Mouse (Mus musculus) heart, postnatal 0 days (tissue): ENCODE data around the gene Cpm. TPM values are rescaled to one million over a fixed set of nuclear protein-coding genes. Genes with fewer than 3 reads are reported as not detected.
A peak's percentile ranks its signal among the peaks of the same experiment; 100 is the strongest.

Source experiments
- ATAC-seq: fragments of 200-750 bp; cut with Nextera tagmentation; 2 replicates; pipeline ENCODE4 v1.8.0; 2017; ENCODE audit warnings: low read depth, moderate number of reproducible peaks, moderate library complexity; ENCODE audit not compliant: insufficient read depth
- DNase-seq: peaks from one replicate; pipeline ENCODE4 v3.0.0-alpha.2; 2016; ENCODE audit warnings: low spot score
- H3K27ac ChIP-seq: fragments of 300-500 bp; sonication (generic); 2 replicates; pipeline ENCODE4 v1.5.1; 2014; ENCODE audit warnings: low read depth, mild to moderate bottlenecking
- H3K27me3 ChIP-seq: fragments of 300-500 bp; sonication (generic); 2 replicates; pipeline ENCODE4 v1.6.1; 2014; ENCODE audit warnings: low read length, mixed read lengths; ENCODE audit not compliant: control insufficient read depth, insufficient read depth
- H3K36me3 ChIP-seq: fragments of 300-500 bp; sonication (generic); replicated peaks from 2 replicates; pipeline ENCODE4 v1.6.1; 2014; ENCODE audit warnings: low read length, mixed read lengths; ENCODE audit not compliant: control insufficient read depth, insufficient read depth
- H3K4me1 ChIP-seq: fragments of 300-500 bp; sonication (generic); 2 replicates; pipeline ENCODE4 v1.6.1; 2014; ENCODE audit warnings: antibody characterized with exemption; ENCODE audit not compliant: control insufficient read depth, insufficient read depth
- H3K4me2 ChIP-seq: fragments of 300-500 bp; sonication (generic); 2 replicates; pipeline ENCODE4 v1.6.1; 2014; ENCODE audit warnings: low read depth, mild to moderate bottlenecking, low read length, moderate library complexity
- H3K4me3 ChIP-seq: fragments of 300-500 bp; sonication (generic); 2 replicates; pipeline ENCODE4 v1.5.1; 2014; ENCODE audit warnings: low read depth, low read length
- H3K9ac ChIP-seq: fragments of 300-500 bp; sonication (generic); replicated peaks from 2 replicates; pipeline ENCODE4 v1.6.1; 2014; ENCODE audit warnings: low read depth, low read length, mixed read lengths
- H3K9me3 ChIP-seq: fragments of 300-500 bp; sonication (generic); replicated peaks from 2 replicates; pipeline ENCODE4 v1.6.1; 2016; ENCODE audit warnings: low read length; ENCODE audit not compliant: control insufficient read depth
- CTCF ChIP-seq: IDR thresholded peaks from 2 replicates; pipeline ENCODE4 v1.5.1; 2016; ENCODE audit warnings: antibody characterized with exemption, control low read depth, low read depth
- EP300 ChIP-seq: IDR thresholded peaks from 2 replicates; pipeline ENCODE4 v1.6.1; 2016; ENCODE audit warnings: antibody characterized with exemption, low read depth
- WGBS: fragments of 180-500 bp; shearing (Covaris S2); extraction: QIAGEN DNeasy Blood & Tissue Kit; methylation state at CpG from one replicate; pipeline ENCODE4 v1.1.7; 2014; 5-methylcytosine and 5-hydroxymethylcytosine counted together
- polyA plus RNA-seq: library from polyadenylated mRNA; unstranded; fragments of >200 nt; fragmentation: Nextera tagmentation; extraction: Ambion mirVana; gene quantifications from 2 replicates; pipeline ENCODE4 v1.2.1, GENCODE M21; 2015
- total RNA-seq: library from RNA; depleted of rRNA; stranded (reverse); fragments of >200 nt; gene quantifications from 2 replicates; pipeline ENCODE4 v1.2.3, GENCODE M21; 2014; ENCODE audit warnings: low replicate concordance

Gene Cpm
- total and polyA plus RNA-seq, 2 experiments from 2014 or later = 0.53 to 2.0 TPM

- Histone ChIP-seq H3K4me1 (no peaks in the 10 kb centered on the region; the same call in 1 of the 2 replicates), H3K9ac (no peak overlapping the region), H3K4me2 (no peak overlapping the region), H3K27ac (no peak overlapping the region), H3K9me3 (no peaks in the 10 kb centered on the region), H3K36me3 (no peaks in the 10 kb centered on the region), H3K4me3 (no peak overlapping the region), H3K27me3 (peaks cover 56% of the 10 kb centered on the region)
- ATAC-seq (no peak), DNase-seq (no peak)
- WGBS = 48% methylated on average over 7 of the region's 7 CpGs
- TF ChIP-seq EP300 = no peak
- TF ChIP-seq CTCF = no peak
Measured at GRCm38 (mm10) chr10:117627616-117627930, 1.7 kb upstream of the Cpm start.

- no peaks in the 10 kb centered on the region for H3K36me3 ChIP-seq
- 48% methylated on average over 6 of the region's 6 CpGs for WGBS
- no peak overlapping the region for H3K4me3 ChIP-seq
- peaks cover 56% of the 10 kb centered on the region for H3K27me3 ChIP-seq
- H3K4me1 ChIP-seq = no peaks in the 10 kb centered on the region; the same call in 1 of the 2 replicates
- no peaks in the 10 kb centered on the region for H3K9me3 ChIP-seq
- DNase-seq (no peak), ATAC-seq (no peak)
- TF ChIP-seq EP300 = no peak
- no peak for TF ChIP-seq CTCF
- H3K4me2 ChIP-seq = no peak overlapping the region
- H3K27ac ChIP-seq = no peak overlapping the region
- H3K9ac ChIP-seq = no peak overlapping the region
Measured at GRCm38 (mm10) chr10:117627949-117628348, 1.4 kb upstream of the Cpm start.

GRCm38 (mm10) chr10:117628363-117629168, 734 bp upstream of the Cpm start:
- H3K27ac ChIP-seq = no peak overlapping the region
- DNase-seq (no peak), ATAC-seq (peak; percentile 45)
- WGBS = 5% methylated on average over 25 of the region's 25 CpGs
- H3K9me3 ChIP-seq = no peaks in the 10 kb centered on the region
- no peaks in the 10 kb centered on the region; the same call in 1 of the 2 replicates for H3K4me1 ChIP-seq
- peak overlapping the region; percentile 75 for H3K4me2 ChIP-seq
- no peak overlapping the region for H3K9ac ChIP-seq
- no peaks in the 10 kb centered on the region for H3K36me3 ChIP-seq
- TF ChIP-seq EP300 (no peak), CTCF (no peak)
- H3K4me3 ChIP-seq = peak overlapping the region; percentile 63
- H3K27me3 ChIP-seq = peaks cover 56% of the 10 kb centered on the region

GRCm38 (mm10) chr10:117630176-117630575, 876 bp downstream of the Cpm start:
- TF ChIP-seq CTCF (no peak), EP300 (no peak)
- no peaks in the 10 kb centered on the region for H3K9me3 ChIP-seq
- ATAC-seq = no peak
- H3K36me3 ChIP-seq = no peaks in the 10 kb centered on the region
- DNase-seq = no peak
- H3K4me1 ChIP-seq = no peaks in the 10 kb centered on the region; the same call in 1 of the 2 replicates
- 22% methylated on average over 8 of the region's 8 CpGs for WGBS
- no peak overlapping the region for H3K27ac ChIP-seq
- 0 out of 2 replicates have a peak overlapping the region, but pooled peaks have one; percentile 75 for H3K4me2 ChIP-seq
- peaks cover 56% of the 10 kb centered on the region for H3K27me3 ChIP-seq
- H3K9ac ChIP-seq = no peak overlapping the region
- H3K4me3 ChIP-seq = peak overlapping the region; percentile 63; the same call in 1 of the 2 replicates

GRCm38 (mm10) chr10:117630810-117631209, 1.5 kb downstream of the Cpm start:
- WGBS = 69% methylated on average over 2 of the region's 2 CpGs
- no peaks in the 10 kb centered on the region for H3K36me3 ChIP-seq
- H3K27me3 ChIP-seq = peaks cover 52% of the 10 kb centered on the region
- DNase-seq (no peak), ATAC-seq (no peak)
- no peak overlapping the region for H3K4me3 ChIP-seq
- no peak overlapping the region for H3K4me2 ChIP-seq
- H3K9ac ChIP-seq = no peak overlapping the region
- no peaks in the 10 kb centered on the region; the same call in 1 of the 2 replicates for H3K4me1 ChIP-seq
- H3K27ac ChIP-seq = no peak overlapping the region
- H3K9me3 ChIP-seq = no peaks in the 10 kb centered on the region
- TF ChIP-seq CTCF = no peak
- TF ChIP-seq EP300 = no peak
